Mouse (Mus musculus) forebrain, postnatal 0 days (tissue): ENCODE measurements around the gene Slc2a10. TPM values are rescaled to one million over a fixed set of nuclear protein-coding genes. Genes with fewer than 3 reads are reported as not detected.

ENCODE experiments used
- ATAC-seq: fragments of 200-750 bp; cut with Nextera tagmentation; 2 replicates; pipeline ENCODE4 v1.8.0; 2017; ENCODE audit warnings: mild to moderate bottlenecking, moderate library complexity
- DNase-seq: peaks from one replicate; pipeline ENCODE4 v3.0.0-alpha.2; 2015
- H3K27ac ChIP-seq: fragments of 300-500 bp; sonication (generic); 2 replicates; pipeline ENCODE4 v1.5.1; 2014; ENCODE audit warnings: low read depth, mild to moderate bottlenecking, antibody characterized with exemption, low read length, moderate library complexity, mixed read lengths
- H3K27me3 ChIP-seq: fragments of 300-500 bp; sonication (generic); 2 replicates; pipeline ENCODE4 v1.6.1; 2014; ENCODE audit warnings: mild to moderate bottlenecking, low read length, mixed read lengths; ENCODE audit not compliant: insufficient read depth
- H3K36me3 ChIP-seq: fragments of 300-500 bp; sonication (generic); 2 replicates; pipeline ENCODE4 v1.6.1; 2014; ENCODE audit warnings: mild to moderate bottlenecking, moderate library complexity; ENCODE audit not compliant: insufficient read depth
- H3K4me1 ChIP-seq: fragments of 300-500 bp; sonication (generic); 2 replicates; pipeline ENCODE4 v1.6.1; 2014; ENCODE audit warnings: antibody characterized with exemption; ENCODE audit not compliant: insufficient read depth
- H3K4me2 ChIP-seq: fragments of 300-500 bp; sonication (generic); 2 replicates; pipeline ENCODE4 v1.6.1; 2014; ENCODE audit warnings: low read depth, mild to moderate bottlenecking, moderate library complexity
- H3K4me3 ChIP-seq: fragments of 300-500 bp; sonication (generic); 2 replicates; pipeline ENCODE4 v1.5.1; 2014; ENCODE audit warnings: low read depth, low read length, mixed read lengths
- H3K9ac ChIP-seq: fragments of 300-500 bp; sonication (generic); 2 replicates; pipeline ENCODE4 v1.6.1; 2014; ENCODE audit warnings: mild to moderate bottlenecking
- H3K9me3 ChIP-seq: fragments of 300-500 bp; sonication (generic); 2 replicates; pipeline ENCODE4 v1.6.1; 2016; ENCODE audit warnings: low read length
- CTCF ChIP-seq: sonication (generic); IDR thresholded peaks from 2 replicates; pipeline ENCODE4 v1.5.1; 2016; ENCODE audit warnings: antibody characterized with exemption, control low read depth, low read depth
- WGBS: fragments of 180-500 bp; shearing (Covaris S2); extraction: QIAGEN DNeasy Blood & Tissue Kit; methylation state at CpG from one replicate; pipeline ENCODE4 v1.1.7; 2014; 5-methylcytosine and 5-hydroxymethylcytosine counted together
- polyA plus RNA-seq: library from polyadenylated mRNA; unstranded; fragments of >200 nt; fragmentation: Nextera tagmentation; extraction: Ambion mirVana; gene quantifications from 2 replicates; pipeline ENCODE4 v1.2.1, GENCODE M21; 2015
- total RNA-seq: library from RNA; depleted of rRNA; stranded (reverse); fragments of >200 nt; gene quantifications from 2 replicates; pipeline ENCODE4 v1.2.3, GENCODE M21; 2014

The Slc2a10 gene
- total and polyA plus RNA-seq, 2 experiments from 2014 or later: 2.1 TPM

GRCm38 (mm10) chr2:165559506-165560235 is 56.1 kb downstream of the Slc2a10 start:
- H3K9ac ChIP-seq: no peak overlapping the region
- 29% methylated on average over 10 of the region's 11 CpGs for WGBS

GRCm38 (mm10) chr2:165561861-165562260 is 58.3 kb downstream of the Slc2a10 start:
- WGBS: 84% methylated on average over 6 of the region's 6 CpGs
- no peak overlapping the region for H3K27ac ChIP-seq
- 0 out of 2 replicates have a peak, but pooled peaks cover 4% of the 10 kb centered on the region for H3K27me3 ChIP-seq
- DNase-seq (no peak), ATAC-seq (no peak)
- H3K9ac ChIP-seq: no peak overlapping the region
- no peak for TF ChIP-seq CTCF
- no peak overlapping the region for H3K4me2 ChIP-seq
- no peak overlapping the region for H3K4me3 ChIP-seq
- no peaks in the 10 kb centered on the region for H3K9me3 ChIP-seq
- H3K36me3 ChIP-seq: no peaks in the 10 kb centered on the region
- no peaks in the 10 kb centered on the region for H3K4me1 ChIP-seq

More at GRCm38 (mm10) chr2:165559506-165560235, 56.1 kb downstream of the Slc2a10 start:
- Histone ChIP-seq H3K4me2 (no peak overlapping the region), H3K36me3 (no peaks in the 10 kb centered on the region), H3K27ac (no peak overlapping the region), H3K4me3 (no peak overlapping the region), H3K27me3 (no peaks in the 10 kb centered on the region), H3K9me3 (no peaks in the 10 kb centered on the region), H3K4me1 (no peaks in the 10 kb centered on the region)
- DNase-seq (no peak), ATAC-seq (no peak)
- no peak for TF ChIP-seq CTCF

- no peaks in the 10 kb centered on the region for H3K4me1 ChIP-seq
- TF ChIP-seq CTCF: no peak
- 1% methylated on average over 52 of the region's 52 CpGs for WGBS
- H3K4me2 ChIP-seq: peak overlapping the region; percentile 73
- ATAC-seq (peak; percentile 81), DNase-seq (peak; percentile 35)
- H3K27ac ChIP-seq: no peak overlapping the region
- 0 out of 2 replicates have a peak, but pooled peaks cover 4% of the 10 kb centered on the region for H3K27me3 ChIP-seq
- peak overlapping the region; percentile 42 for H3K9ac ChIP-seq
- H3K4me3 ChIP-seq: peak overlapping the region; percentile 40
- H3K9me3 ChIP-seq: no peaks in the 10 kb centered on the region
- no peaks in the 10 kb centered on the region for H3K36me3 ChIP-seq
These were observed 59.9 kb downstream of the Slc2a10 start for GRCm38 (mm10) chr2:165563298-165564058.

- Histone ChIP-seq H3K9ac (no peak overlapping the region), H3K4me2 (no peak overlapping the region), H3K4me1 (no peaks in the 10 kb centered on the region), H3K27ac (no peak overlapping the region), H3K4me3 (no peak overlapping the region), H3K27me3 (0 out of 2 replicates have a peak, but pooled peaks cover 4% of the 10 kb centered on the region), H3K9me3 (no peaks in the 10 kb centered on the region), H3K36me3 (no peaks in the 10 kb centered on the region)
- ATAC-seq (no peak), DNase-seq (no peak)
- no peak for TF ChIP-seq CTCF
- WGBS: 69% methylated on average over 8 of the region's 8 CpGs
These were observed 60.5 kb downstream of the Slc2a10 start for GRCm38 (mm10) chr2:165564101-165564500.

GRCm38 (mm10) chr2:165564620-165565019 is 61.0 kb downstream of the Slc2a10 start:
- no peak overlapping the region for H3K9ac ChIP-seq

GRCm38 (mm10) chr2:165566898-165567297 is 63.3 kb downstream of the Slc2a10 start:
- H3K27me3 ChIP-seq: 0 out of 2 replicates have a peak, but pooled peaks cover 4% of the 10 kb centered on the region
- H3K9ac ChIP-seq: no peak overlapping the region
- no peak overlapping the region for H3K4me3 ChIP-seq
- WGBS: 78% methylated on average over 6 of the region's 6 CpGs
- H3K4me1 ChIP-seq: no peaks in the 10 kb centered on the region
- H3K27ac ChIP-seq: no peak overlapping the region
- no peak overlapping the region for H3K4me2 ChIP-seq
- DNase-seq (no peak), ATAC-seq (no peak)
- no peaks in the 10 kb centered on the region for H3K36me3 ChIP-seq
- no peaks in the 10 kb centered on the region for H3K9me3 ChIP-seq
- no peak for TF ChIP-seq CTCF

More at GRCm38 (mm10) chr2:165564620-165565019, 61.0 kb downstream of the Slc2a10 start:
- no peak overlapping the region for H3K4me2 ChIP-seq
- H3K9me3 ChIP-seq: no peaks in the 10 kb centered on the region
- 0 out of 2 replicates have a peak, but pooled peaks cover 4% of the 10 kb centered on the region for H3K27me3 ChIP-seq
- H3K36me3 ChIP-seq: no peaks in the 10 kb centered on the region
- 31% methylated on average over 6 of the region's 6 CpGs for WGBS
- H3K4me1 ChIP-seq: no peaks in the 10 kb centered on the region
- DNase-seq (no peak), ATAC-seq (no peak)
- H3K4me3 ChIP-seq: no peak overlapping the region
- no peak overlapping the region for H3K27ac ChIP-seq
- TF ChIP-seq CTCF: no peak

GRCm38 (mm10) chr2:165567820-165568219 is 64.2 kb downstream of the Slc2a10 start:
- no peaks in the 10 kb centered on the region for H3K9me3 ChIP-seq
- ATAC-seq (no peak), DNase-seq (no peak)
- no peak overlapping the region for H3K4me2 ChIP-seq
- no peaks in the 10 kb centered on the region for H3K36me3 ChIP-seq
- H3K4me3 ChIP-seq: no peak overlapping the region
- 0 out of 2 replicates have a peak, but pooled peaks cover 4% of the 10 kb centered on the region for H3K27me3 ChIP-seq
- H3K27ac ChIP-seq: no peak overlapping the region
- TF ChIP-seq CTCF: no peak
- H3K4me1 ChIP-seq: no peaks in the 10 kb centered on the region
- 69% methylated on average over 9 of the region's 9 CpGs for WGBS
- no peak overlapping the region for H3K9ac ChIP-seq
